Mouse (Mus musculus) hindbrain, embryonic 15.5 days (tissue): ENCODE results near the gene Rbm20. TPM values are rescaled to one million over a fixed set of nuclear protein-coding genes. Genes with fewer than 3 reads are reported as not detected.

ENCODE experiments used
- ATAC-seq: fragments of 200-750 bp; cut with Nextera tagmentation; 2 replicates; pipeline ENCODE4 v1.8.0; 2017; ENCODE audit warnings: low read depth, moderate number of reproducible peaks, moderate TSS enrichment; ENCODE audit not compliant: low FRiP score
- H3K27ac ChIP-seq: fragments of 300-500 bp; sonication (generic); replicated peaks from 2 replicates; pipeline ENCODE4 v1.5.1; 2015; ENCODE audit warnings: mild to moderate bottlenecking, inconsistent platforms
- H3K27me3 ChIP-seq: fragments of 300-500 bp; sonication (generic); 2 replicates; pipeline ENCODE4 v1.6.1; 2015; ENCODE audit warnings: control low read depth, inconsistent platforms
- H3K36me3 ChIP-seq: fragments of 300-500 bp; sonication (generic); 2 replicates; pipeline ENCODE4 v1.6.1; 2015; ENCODE audit warnings: control low read depth, inconsistent platforms
- H3K4me1 ChIP-seq: fragments of 300-500 bp; sonication (generic); replicated peaks from 2 replicates; pipeline ENCODE4 v1.6.1; 2015; ENCODE audit warnings: control low read depth, inconsistent platforms
- H3K4me2 ChIP-seq: fragments of 300-500 bp; sonication (generic); 2 replicates; pipeline ENCODE4 v1.6.1; 2015; ENCODE audit warnings: moderate library complexity, mild to moderate bottlenecking, inconsistent platforms
- H3K4me3 ChIP-seq: fragments of 300-500 bp; sonication (generic); 2 replicates; pipeline ENCODE4 v1.5.1; 2015; ENCODE audit warnings: mild to moderate bottlenecking, inconsistent platforms
- H3K9ac ChIP-seq: fragments of 300-500 bp; sonication (generic); 2 replicates; pipeline ENCODE4 v1.6.1; 2015; ENCODE audit warnings: inconsistent platforms
- H3K9me3 ChIP-seq: fragments of 300-500 bp; sonication (generic); 2 replicates; pipeline ENCODE4 v1.6.1; 2016; ENCODE audit warnings: control low read depth, inconsistent platforms
- WGBS: fragments of 180-500 bp; shearing (Covaris S2); methylation state at CpG from one replicate; pipeline ENCODE4 v1.1.7; 2015; 5-methylcytosine and 5-hydroxymethylcytosine counted together
- polyA plus RNA-seq: library from polyadenylated mRNA; unstranded; fragments of >200 nt; fragmentation: Nextera tagmentation; extraction: Ambion mirVana; gene quantifications from 2 replicates; pipeline ENCODE4 v1.2.1, GENCODE M21; 2015

Gene Rbm20
- polyA plus RNA-seq, 1 experiment from 2014 or later, result 0.71 TPM

- ATAC-seq, result no peak
- Histone ChIP-seq H3K27ac (no peak overlapping the region), H3K4me2 (no peak overlapping the region), H3K9me3 (no peaks in the 10 kb centered on the region), H3K4me1 (peaks cover 21% of the 10 kb centered on the region), H3K36me3 (no peaks in the 10 kb centered on the region), H3K27me3 (no peaks in the 10 kb centered on the region), H3K4me3 (no peak overlapping the region), H3K9ac (no peak overlapping the region)
- 95% methylated on average over 9 of the region's 9 CpGs for WGBS
These were observed 24.3 kb downstream of the Rbm20 start for GRCm38 (mm10) chr19:53701434-53701833.

- H3K27ac ChIP-seq, result peak overlapping the region; percentile 69
- H3K4me1 ChIP-seq, result peaks cover 7% of the 10 kb centered on the region
- peak overlapping the region; percentile 49 for H3K4me3 ChIP-seq
- ATAC-seq, result peak; percentile 79
- H3K9me3 ChIP-seq, result no peaks in the 10 kb centered on the region
- peak overlapping the region; percentile 85 for H3K4me2 ChIP-seq
- WGBS, result 3% methylated on average over 24 of the region's 29 CpGs
- H3K9ac ChIP-seq, result peak overlapping the region; percentile 56
- no peaks in the 10 kb centered on the region for H3K27me3 ChIP-seq
- H3K36me3 ChIP-seq, result no peaks in the 10 kb centered on the region
These were observed 28.1 kb downstream of the Rbm20 start for GRCm38 (mm10) chr19:53704895-53705823.

- no peaks in the 10 kb centered on the region for H3K9me3 ChIP-seq
- no peaks in the 10 kb centered on the region for H3K27me3 ChIP-seq
- 66% methylated on average over 11 of the region's 11 CpGs for WGBS
- no peak for ATAC-seq
- H3K9ac ChIP-seq, result no peak overlapping the region
- H3K27ac ChIP-seq, result no peak overlapping the region
- H3K4me3 ChIP-seq, result no peak overlapping the region
- no peak overlapping the region for H3K4me2 ChIP-seq
- no peaks in the 10 kb centered on the region for H3K36me3 ChIP-seq
- peaks cover 7% of the 10 kb centered on the region for H3K4me1 ChIP-seq
These were observed 31.3 kb downstream of the Rbm20 start for GRCm38 (mm10) chr19:53708401-53708800.

- H3K9ac ChIP-seq, result no peak overlapping the region
- no peak overlapping the region for H3K27ac ChIP-seq
- WGBS, result 63% methylated on average over 4 of the region's 4 CpGs
- H3K4me1 ChIP-seq, result no peaks in the 10 kb centered on the region
- no peak overlapping the region for H3K4me3 ChIP-seq
- H3K9me3 ChIP-seq, result 0 out of 2 replicates have a peak, but pooled peaks cover 2% of the 10 kb centered on the region
- H3K27me3 ChIP-seq, result no peaks in the 10 kb centered on the region
- no peaks in the 10 kb centered on the region for H3K36me3 ChIP-seq
- ATAC-seq, result no peak
- H3K4me2 ChIP-seq, result no peak overlapping the region
These were observed 33.8 kb downstream of the Rbm20 start for GRCm38 (mm10) chr19:53710861-53711260.

- Histone ChIP-seq H3K27me3 (no peaks in the 10 kb centered on the region), H3K9ac (no peak overlapping the region), H3K27ac (no peak overlapping the region), H3K4me2 (no peak overlapping the region), H3K36me3 (no peaks in the 10 kb centered on the region), H3K4me1 (no peaks in the 10 kb centered on the region), H3K4me3 (no peak overlapping the region), H3K9me3 (0 out of 2 replicates have a peak, but pooled peaks cover 2% of the 10 kb centered on the region)
- ATAC-seq, result no peak
- WGBS, result 52% methylated on average over 8 of the region's 8 CpGs
These were observed 34.3 kb downstream of the Rbm20 start for GRCm38 (mm10) chr19:53711261-53711890.

GRCm38 (mm10) chr19:53712297-53713025 is 35.4 kb downstream of the Rbm20 start:
- no peaks in the 10 kb centered on the region for H3K36me3 ChIP-seq
- no peaks in the 10 kb centered on the region for H3K27me3 ChIP-seq
- no peak overlapping the region for H3K4me2 ChIP-seq
- ATAC-seq, result no peak
- WGBS, result 76% methylated on average over 7 of the region's 7 CpGs
- no peak overlapping the region for H3K9ac ChIP-seq
- no peak overlapping the region for H3K4me3 ChIP-seq
- H3K27ac ChIP-seq, result no peak overlapping the region
- 0 out of 2 replicates have a peak, but pooled peaks cover 2% of the 10 kb centered on the region for H3K9me3 ChIP-seq
- H3K4me1 ChIP-seq, result no peaks in the 10 kb centered on the region

GRCm38 (mm10) chr19:53713364-53713763 is 36.3 kb downstream of the Rbm20 start:
- Histone ChIP-seq H3K36me3 (no peaks in the 10 kb centered on the region), H3K27ac (no peak overlapping the region), H3K4me3 (no peak overlapping the region), H3K9ac (no peak overlapping the region), H3K9me3 (0 out of 2 replicates have a peak, but pooled peaks cover 2% of the 10 kb centered on the region), H3K4me2 (no peak overlapping the region), H3K27me3 (no peaks in the 10 kb centered on the region), H3K4me1 (no peaks in the 10 kb centered on the region)
- WGBS, result 86% methylated on average over 6 of the region's 6 CpGs
- ATAC-seq, result no peak

GRCm38 (mm10) chr19:53716469-53716868 is 39.4 kb downstream of the Rbm20 start:
- Histone ChIP-seq H3K27ac (no peak overlapping the region), H3K36me3 (no peaks in the 10 kb centered on the region), H3K27me3 (no peaks in the 10 kb centered on the region), H3K4me1 (no peaks in the 10 kb centered on the region), H3K9ac (no peak overlapping the region), H3K4me3 (no peak overlapping the region), H3K9me3 (0 out of 2 replicates have a peak, but pooled peaks cover 2% of the 10 kb centered on the region), H3K4me2 (no peak overlapping the region)
- no peak for ATAC-seq
- WGBS, result 92% methylated on average over 7 of the region's 7 CpGs

GRCm38 (mm10) chr19:53717364-53717763 is 40.3 kb downstream of the Rbm20 start:
- H3K27ac ChIP-seq, result no peak overlapping the region
- no peak overlapping the region for H3K4me3 ChIP-seq
- H3K4me1 ChIP-seq, result no peaks in the 10 kb centered on the region
- no peak for ATAC-seq
- 88% methylated on average over 9 of the region's 9 CpGs for WGBS
- no peaks in the 10 kb centered on the region for H3K36me3 ChIP-seq
- no peak overlapping the region for H3K4me2 ChIP-seq
- H3K9ac ChIP-seq, result no peak overlapping the region
- 0 out of 2 replicates have a peak, but pooled peaks cover 2% of the 10 kb centered on the region for H3K9me3 ChIP-seq
- no peaks in the 10 kb centered on the region for H3K27me3 ChIP-seq

GRCm38 (mm10) chr19:53722186-53722585 is 45.1 kb downstream of the Rbm20 start:
- no peaks in the 10 kb centered on the region for H3K36me3 ChIP-seq
- no peak overlapping the region for H3K4me2 ChIP-seq
- no peak for ATAC-seq
- H3K27ac ChIP-seq, result no peak overlapping the region
- WGBS, result 84% methylated on average over 5 of the region's 5 CpGs
- no peak overlapping the region for H3K9ac ChIP-seq
- no peak overlapping the region for H3K4me3 ChIP-seq
- H3K9me3 ChIP-seq, result no peaks in the 10 kb centered on the region
- H3K4me1 ChIP-seq, result no peaks in the 10 kb centered on the region
- no peaks in the 10 kb centered on the region for H3K27me3 ChIP-seq

GRCm38 (mm10) chr19:53724053-53724452 is 46.9 kb downstream of the Rbm20 start:
- H3K9me3 ChIP-seq, result no peaks in the 10 kb centered on the region
- H3K27ac ChIP-seq, result no peak overlapping the region
- no peak for ATAC-seq
- WGBS, result 87% methylated on average over 5 of the region's 5 CpGs
- no peaks in the 10 kb centered on the region for H3K36me3 ChIP-seq
- no peak overlapping the region for H3K4me2 ChIP-seq
- no peaks in the 10 kb centered on the region for H3K4me1 ChIP-seq
- no peak overlapping the region for H3K4me3 ChIP-seq
- no peaks in the 10 kb centered on the region for H3K27me3 ChIP-seq
- H3K9ac ChIP-seq, result no peak overlapping the region

- Histone ChIP-seq H3K4me1 (no peaks in the 10 kb centered on the region), H3K9me3 (no peaks in the 10 kb centered on the region), H3K4me3 (no peak overlapping the region), H3K27ac (no peak overlapping the region), H3K27me3 (no peaks in the 10 kb centered on the region), H3K36me3 (no peaks in the 10 kb centered on the region), H3K9ac (no peak overlapping the region), H3K4me2 (0 out of 2 replicates have a peak overlapping the region, but pooled peaks have one; percentile 21)
- ATAC-seq, result no peak
- 42% methylated on average over 12 of the region's 12 CpGs for WGBS
These were observed 49.2 kb downstream of the Rbm20 start for GRCm38 (mm10) chr19:53726340-53726739.
